Mouse (Mus musculus): ENCODE results near the gene Gm28047. TPM values are rescaled to one million over a fixed set of nuclear protein-coding genes. Genes with fewer than 3 reads are reported as not detected.

Gene Gm28047
- polyA plus RNA-seq, 2 experiments: not detected

DNA sequence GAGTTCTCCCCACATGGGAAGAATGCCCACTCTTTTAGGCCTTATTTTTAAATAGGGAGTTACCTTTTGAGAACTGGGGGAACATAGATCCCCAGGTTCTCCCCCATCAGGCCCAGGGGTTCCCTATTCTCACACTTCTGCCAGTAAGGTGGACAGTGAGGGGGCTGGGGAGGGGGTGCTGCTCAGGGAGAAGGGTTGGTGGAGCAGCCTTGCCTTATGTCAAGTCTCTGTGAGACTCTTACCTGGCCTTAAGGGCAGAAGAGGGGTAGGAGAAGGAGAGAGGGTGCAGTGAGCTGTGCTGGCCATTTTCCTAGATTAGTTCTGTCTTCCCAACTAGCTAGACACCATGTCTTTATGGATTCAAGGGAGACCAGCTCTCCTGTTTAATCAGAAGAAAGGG, 112.4 kb downstream of the Gm28047 start:
- Histone ChIP-seq H3K27ac (replicated peaks; ENCODE audit: low read depth, low read length) (no peak overlapping the region), H3K4me3 (replicated peaks; ENCODE audit: low read length) (no peak overlapping the region), H3K4me2 (replicated peaks; ENCODE audit: low read depth, low read length, severe bottlenecking) (no peak overlapping the region), H3K9me3 (ENCODE audit: control insufficient read depth, low read length) (no peaks in the 10 kb centered on the region), H3K9ac (ENCODE audit: low read depth, low read length, severe bottlenecking) (no peak overlapping the region), H3K27me3 (ENCODE audit: control insufficient read depth, insufficient read depth, low read length) (no peaks in the 10 kb centered on the region), H3K4me1 (ENCODE audit: control insufficient read depth, insufficient read depth, low read length) (peaks cover 34% of the 10 kb centered on the region), H3K36me3 (ENCODE audit: control insufficient read depth, insufficient read depth, low read length) (peaks cover 7% of the 10 kb centered on the region; the same call in 1 of the 2 replicates)
- DNase-seq (ENCODE audit: low spot score): no peak
- TF ChIP-seq POLR2A (IDR thresholded peaks at IDR 0.05; ENCODE audit: borderline replicate concordance, extremely low read depth, insufficient read depth, insufficient read length): no peak
- ATAC-seq (ENCODE audit: low FRiP score, low read depth): no peak

DNA sequence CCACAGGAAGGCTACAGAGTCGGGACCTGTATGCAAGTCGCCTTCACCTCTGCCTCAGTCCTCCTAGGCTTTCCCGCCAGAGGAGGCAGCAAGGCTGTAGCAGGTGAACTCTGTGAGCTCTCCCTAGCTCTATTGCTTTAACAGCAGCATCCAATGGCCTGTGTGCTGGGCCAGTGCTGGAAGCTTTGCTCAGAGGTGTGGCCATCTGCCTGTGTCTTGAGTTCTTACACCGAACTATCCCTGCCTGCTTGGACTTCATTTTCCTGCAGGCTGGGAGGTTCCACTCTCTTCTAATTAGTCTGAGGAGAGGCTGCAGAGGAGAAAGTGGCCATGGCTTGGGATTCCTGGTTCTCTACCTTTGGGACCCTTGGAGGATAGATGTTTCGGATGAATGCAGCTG, 112.9 kb downstream of the Gm28047 start:
- DNase-seq (ENCODE audit: low spot score): no peak
- WGBS: 24% methylated on average over 5 of the region's 5 CpGs
- Histone ChIP-seq H3K4me2 (replicated peaks; ENCODE audit: low read depth, low read length, severe bottlenecking) (no peak overlapping the region), H3K9me3 (ENCODE audit: control insufficient read depth, low read length) (no peaks in the 10 kb centered on the region), H3K27me3 (ENCODE audit: control insufficient read depth, insufficient read depth, low read length) (no peaks in the 10 kb centered on the region), H3K4me3 (replicated peaks; ENCODE audit: low read length) (no peak overlapping the region), H3K9ac (ENCODE audit: low read depth, low read length, severe bottlenecking) (0 out of 2 replicates have a peak overlapping the region, but pooled peaks have one; percentile 25), H3K27ac (replicated peaks; ENCODE audit: low read depth, low read length) (no peak overlapping the region), H3K36me3 (ENCODE audit: control insufficient read depth, insufficient read depth, low read length) (peaks cover 7% of the 10 kb centered on the region; the same call in 1 of the 2 replicates), H3K4me1 (ENCODE audit: control insufficient read depth, insufficient read depth, low read length) (peaks cover 34% of the 10 kb centered on the region)
- no peak for TF ChIP-seq POLR2A (IDR thresholded peaks at IDR 0.05; ENCODE audit: borderline replicate concordance, extremely low read depth, insufficient read depth, insufficient read length)
- no peak for ATAC-seq (ENCODE audit: low FRiP score, low read depth)

DNA sequence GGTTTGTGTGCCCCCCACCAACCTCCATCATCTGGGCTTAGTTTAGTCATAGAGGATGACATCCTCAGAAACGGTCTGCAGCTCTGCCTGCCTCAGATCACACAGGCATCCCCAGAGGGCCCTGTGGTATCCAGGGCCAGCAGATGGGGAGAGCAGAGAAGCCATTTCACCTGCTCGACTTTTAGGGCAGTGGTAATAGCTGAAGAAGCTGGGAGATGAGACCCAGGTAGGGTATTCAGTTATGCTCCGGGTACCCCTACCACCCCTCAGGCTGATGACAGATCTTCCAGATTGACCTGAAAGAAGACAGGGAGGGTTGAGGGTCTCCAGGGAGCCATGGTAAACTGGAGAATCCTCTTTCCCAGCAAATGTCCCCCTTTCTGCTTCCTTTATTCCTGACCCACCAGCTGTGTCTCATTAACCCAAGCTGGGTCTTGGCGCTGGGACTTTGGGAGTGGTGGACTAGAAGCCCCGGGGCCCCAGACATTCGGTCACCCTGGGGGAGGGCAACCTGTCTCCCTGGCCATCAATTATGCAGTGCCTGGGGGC, 113.5 kb downstream of the Gm28047 start:
- peaks cover 34% of the 10 kb centered on the region for H3K4me1 ChIP-seq (ENCODE audit: control insufficient read depth, insufficient read depth, low read length)
- 5% methylated on average over 6 of the region's 6 CpGs for WGBS

DNA sequence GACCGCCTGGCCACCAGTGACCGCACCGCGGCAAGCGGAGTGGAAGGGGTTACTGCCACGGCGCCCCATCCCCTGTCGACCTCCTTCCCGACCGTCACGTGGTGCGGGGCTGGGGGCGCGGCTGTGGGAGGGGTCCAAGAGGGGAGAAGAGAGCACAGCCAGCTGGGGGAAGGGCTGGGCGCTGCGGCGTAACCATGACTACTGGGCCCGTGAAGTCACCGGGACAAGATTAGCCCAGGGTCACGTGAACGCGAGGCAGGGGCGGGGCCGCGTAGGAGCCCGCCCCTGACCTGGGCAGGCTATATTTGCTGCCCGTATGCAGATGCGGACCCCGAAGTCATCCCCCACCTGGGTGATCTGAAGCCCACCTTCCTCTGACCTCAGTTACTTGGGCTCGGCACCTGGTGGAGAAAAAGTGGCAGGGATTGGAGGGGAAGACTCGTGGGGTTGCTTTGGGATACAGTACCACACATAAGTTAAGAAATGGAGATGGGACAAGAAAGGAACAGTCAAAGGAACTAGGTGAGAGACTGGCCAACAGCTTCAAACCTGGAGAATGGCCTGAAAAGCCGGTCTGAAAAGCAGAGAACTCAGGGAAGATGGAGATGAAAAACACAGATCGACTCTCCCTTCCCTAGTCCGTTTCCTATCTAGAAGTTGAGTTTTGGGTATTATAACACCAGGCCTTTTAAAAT, 114.1 kb downstream of the Gm28047 start:
- Histone ChIP-seq H3K9ac (ENCODE audit: low read depth, low read length, severe bottlenecking) (peak overlapping the region; percentile 69), H3K36me3 (ENCODE audit: control insufficient read depth, insufficient read depth, low read length) (peaks cover 12% of the 10 kb centered on the region), H3K4me3 (replicated peaks; ENCODE audit: low read length) (peak overlapping the region; percentile 66), H3K4me2 (replicated peaks; ENCODE audit: low read depth, low read length, severe bottlenecking) (peak overlapping the region; percentile 74), H3K27ac (replicated peaks; ENCODE audit: low read depth, low read length) (peak overlapping the region; percentile 89), H3K9me3 (ENCODE audit: control insufficient read depth, low read length) (no peaks in the 10 kb centered on the region), H3K27me3 (ENCODE audit: control insufficient read depth, insufficient read depth, low read length) (no peaks in the 10 kb centered on the region), H3K4me1 (ENCODE audit: control insufficient read depth, insufficient read depth, low read length) (peaks cover 28% of the 10 kb centered on the region)
- DNase-seq (ENCODE audit: low spot score) (peak; percentile 94), ATAC-seq (ENCODE audit: low FRiP score, low read depth) (peak; percentile 96)
- 0 out of 2 replicates have a peak, but pooled peaks have one; percentile 29 for TF ChIP-seq POLR2A (IDR thresholded peaks at IDR 0.05; ENCODE audit: borderline replicate concordance, extremely low read depth, insufficient read depth, insufficient read length)
- 1% methylated on average over 33 of the region's 34 CpGs for WGBS

More for the DNA sequence above, 113.5 kb downstream of the Gm28047 start:
- ATAC-seq (ENCODE audit: low FRiP score, low read depth) (no peak), DNase-seq (ENCODE audit: low spot score) (no peak)
- Histone ChIP-seq H3K27me3 (ENCODE audit: control insufficient read depth, insufficient read depth, low read length) (no peaks in the 10 kb centered on the region), H3K9ac (ENCODE audit: low read depth, low read length, severe bottlenecking) (no peak overlapping the region; the same call in 1 of the 2 replicates), H3K4me3 (replicated peaks; ENCODE audit: low read length) (peak overlapping the region; percentile 66; the same call in 1 of the 2 replicates), H3K36me3 (ENCODE audit: control insufficient read depth, insufficient read depth, low read length) (peaks cover 12% of the 10 kb centered on the region), H3K9me3 (ENCODE audit: control insufficient read depth, low read length) (no peaks in the 10 kb centered on the region), H3K4me2 (replicated peaks; ENCODE audit: low read depth, low read length, severe bottlenecking) (peak overlapping the region; percentile 74), H3K27ac (replicated peaks; ENCODE audit: low read depth, low read length) (peak overlapping the region; percentile 89; the same call in 1 of the 2 replicates)
- TF ChIP-seq POLR2A (IDR thresholded peaks at IDR 0.05; ENCODE audit: borderline replicate concordance, extremely low read depth, insufficient read depth, insufficient read length): no peak

DNA sequence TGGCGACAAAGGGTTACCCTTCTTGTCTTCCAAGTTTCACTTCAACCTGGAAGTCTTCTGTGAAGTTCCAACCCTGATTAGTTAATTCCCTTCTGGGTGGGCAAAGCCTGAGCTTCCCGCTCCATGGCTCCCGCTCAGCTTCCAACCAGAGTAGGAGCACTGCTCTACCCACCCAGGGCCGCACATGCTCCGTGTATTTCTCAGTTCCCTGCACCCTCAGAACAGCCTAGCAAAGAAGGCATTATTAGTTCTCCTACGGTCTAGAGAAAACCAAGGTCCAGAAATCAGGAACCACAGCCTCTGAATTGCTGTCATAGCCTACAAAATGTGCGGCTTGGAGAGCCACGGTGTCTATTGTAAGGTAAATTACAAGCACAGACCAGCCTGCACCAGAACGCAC, 114.8 kb downstream of the Gm28047 start:
- Histone ChIP-seq H3K4me2 (replicated peaks; ENCODE audit: low read depth, low read length, severe bottlenecking) (peak overlapping the region; percentile 74), H3K4me1 (ENCODE audit: control insufficient read depth, insufficient read depth, low read length) (peaks cover 22% of the 10 kb centered on the region), H3K9ac (ENCODE audit: low read depth, low read length, severe bottlenecking) (peak overlapping the region; percentile 69), H3K27me3 (ENCODE audit: control insufficient read depth, insufficient read depth, low read length) (no peaks in the 10 kb centered on the region), H3K4me3 (replicated peaks; ENCODE audit: low read length) (peak overlapping the region; percentile 66), H3K36me3 (ENCODE audit: control insufficient read depth, insufficient read depth, low read length) (peaks cover 13% of the 10 kb centered on the region), H3K9me3 (ENCODE audit: control insufficient read depth, low read length) (no peaks in the 10 kb centered on the region), H3K27ac (replicated peaks; ENCODE audit: low read depth, low read length) (peak overlapping the region; percentile 89)
- 9% methylated on average over 9 of the region's 9 CpGs for WGBS
- TF ChIP-seq POLR2A (IDR thresholded peaks at IDR 0.05; ENCODE audit: borderline replicate concordance, extremely low read depth, insufficient read depth, insufficient read length): no peak
- ATAC-seq (ENCODE audit: low FRiP score, low read depth) (peak; percentile 45; the same call in 1 of the 2 replicates), DNase-seq (ENCODE audit: low spot score) (no peak)
